Mouse (Mus musculus): ENCODE data around the gene Sema4a.

- no peak for TF ChIP-seq CTCF (IDR thresholded peaks at IDR 0.05; ENCODE audit: low read depth)
- TF ChIP-seq EP300 (IDR thresholded peaks at IDR 0.05; ENCODE audit: low read depth), result no peak
Measured at GRCm38 (mm10) chr3:88495741-88496415, 34.9 kb upstream of the Sema4a start.

Data from heart, postnatal 0 days (tissue).